Mouse (Mus musculus) spleen, adult 2 months (tissue): Measurements from ENCODE around the gene Fcmr.

ENCODE experiments used
- CTCF ChIP-seq: fragments of 200-500 bp; IDR thresholded peaks from 2 replicates; pipeline ENCODE4 v1.5.1; 2011; ENCODE audit warnings: mild to moderate bottlenecking, inconsistent platforms; ENCODE audit not compliant: insufficient read depth, insufficient read length, insufficient replicate concordance; ENCODE audit errors: extremely low read depth
- POLR2A ChIP-seq: fragments of 200-500 bp; IDR thresholded peaks from 2 replicates; pipeline ENCODE4 v1.6.1; 2011; ENCODE audit warnings: low read depth, low read length, inconsistent platforms

GRCm38 (mm10) chr1:130844516-130844915, 21.0 kb upstream of the Fcmr start:
- TF ChIP-seq POLR2A (no peak), CTCF (no peak)
